ENCODE assay signal across 8 mouse cellular contexts in the genomic region with DNA sequence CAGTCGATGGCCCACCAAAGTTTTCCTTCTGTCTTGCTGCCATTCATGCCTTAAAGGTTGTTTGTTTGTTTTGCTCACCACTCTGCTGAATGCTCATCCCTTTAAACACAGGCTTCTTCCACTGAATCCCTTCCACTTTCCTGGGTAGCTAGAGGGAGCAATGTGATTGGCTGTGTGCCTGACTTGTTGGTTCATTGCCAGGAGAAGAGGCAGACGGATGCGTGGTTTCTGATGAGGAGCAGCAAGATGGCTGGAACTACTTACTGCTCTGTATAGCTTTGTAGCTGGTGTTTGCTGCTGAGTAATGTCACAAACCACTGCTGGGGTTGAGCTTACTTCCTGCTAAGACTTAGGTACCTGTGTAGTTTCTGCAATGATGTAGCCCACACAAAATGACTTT.
DNase-seq lines count a peak whose midpoint lies in the region; ATAC-seq and TF ChIP-seq lines count a peak whose summit lies in the region.

No protein-coding gene starts in this region.

- no peak for TF ChIP-seq POLR2A in kidney, adult 2 months (IDR thresholded peaks at IDR 0.05; ENCODE audit: low read depth, low read length)
- no peak for TF ChIP-seq POLR2A in brain, embryonic 14.5 days (IDR thresholded peaks at IDR 0.05; ENCODE audit: borderline replicate concordance, extremely low read depth, insufficient read depth, insufficient read length, poor library complexity, severe bottlenecking)

- no peak overlapping the region for H3K4me2 ChIP-seq in kidney, embryonic 16.5 days (replicated peaks; ENCODE audit: low read depth, low read length)

- no peak for ATAC-seq in kidney, embryonic 16.5 days (ENCODE audit: low FRiP score, low TSS enrichment)

- no peaks in the 10 kb centered on the region for H3K9me3 ChIP-seq in kidney, embryonic 16.5 days (ENCODE audit: low read length)

- H3K27me3 ChIP-seq in kidney, adult 2 months (replicated peaks; ENCODE audit: control insufficient read depth, insufficient read depth, low read length) = no peaks in the 10 kb centered on the region; the same call in 1 of the 2 replicates
- no peaks in the 10 kb centered on the region for H3K27me3 ChIP-seq in kidney, embryonic 16.5 days (ENCODE audit: insufficient read depth, low read length)

- H3K27ac ChIP-seq in kidney, adult 2 months (ENCODE audit: insufficient read depth, low read depth, low read length) = no peak overlapping the region
- no peak overlapping the region for H3K27ac ChIP-seq in kidney, embryonic 16.5 days (ENCODE audit: low read length)

- no peaks in the 10 kb centered on the region for H3K4me1 ChIP-seq in kidney, adult 2 months (ENCODE audit: control insufficient read depth, insufficient read depth, low read length)
- peaks cover 26% of the 10 kb centered on the region for H3K4me1 ChIP-seq in kidney, embryonic 16.5 days (ENCODE audit: insufficient read depth, low read length)

- DNase-seq in adrenal gland, postnatal 36 days = peak; percentile 43 to 48
- no peak for DNase-seq in adrenal gland, postnatal 14 days
- peak; percentile 42 for DNase-seq in kidney, adult 2 months
- DNase-seq in brain, embryonic 14.5 days (ENCODE audit: low read depth) = peak; percentile 78
- peak; percentile 42 for DNase-seq in layer of hippocampus, adult 9-11 months
- no peak for DNase-seq in spleen, postnatal 36 days (ENCODE audit: low spot score in 2 of 2)
- DNase-seq in embryo, embryonic 9.5 days (ENCODE audit: extremely low spot score) = no peak

- WGBS in kidney, adult 2 months = 55% methylated on average over 3 of the region's 3 CpGs
- 67% methylated on average over 3 of the region's 3 CpGs for WGBS in kidney, embryonic 16.5 days

- TF ChIP-seq CTCF in kidney, adult 2 months (conservative IDR thresholded peaks at IDR 0.05; ENCODE audit: insufficient read depth, insufficient read length, low read depth, low read length) = no peak
- TF ChIP-seq CTCF in brain, embryonic 14.5 days (IDR thresholded peaks at IDR 0.05; ENCODE audit: borderline replicate concordance, extremely low read depth, insufficient read depth, insufficient read length) = no peak

- no peaks in the 10 kb centered on the region for H3K36me3 ChIP-seq in kidney, adult 2 months (ENCODE audit: control insufficient read depth, insufficient read depth, low read length)
- no peaks in the 10 kb centered on the region for H3K36me3 ChIP-seq in kidney, embryonic 16.5 days (ENCODE audit: insufficient read depth, low read length)

- no peak overlapping the region for H3K4me3 ChIP-seq in kidney, adult 2 months (ENCODE audit: insufficient read depth, low read depth, low read length)
- no peak overlapping the region for H3K4me3 ChIP-seq in kidney, embryonic 16.5 days (ENCODE audit: low read length)

- no peak overlapping the region for H3K9ac ChIP-seq in kidney, embryonic 16.5 days (replicated peaks; ENCODE audit: low read length)

Comparison
In these comparisons a context has a peak if more than half of its experiments do, and no peak if none do; other contexts are left out.
1. DNase-seq: peak in adrenal gland, postnatal 36 days (2 of 2), kidney, adult 2 months (single experiment), brain, embryonic 14.5 days (single experiment) and layer of hippocampus, adult 9-11 months (single experiment); none in adrenal gland, postnatal 14 days (single experiment), spleen, postnatal 36 days (0 of 2) and embryo, embryonic 9.5 days (single experiment).